Mouse (Mus musculus) embryonic facial prominence, embryonic 11.5 days (tissue): Measurements from ENCODE around the gene Lrrc8e. TPM values are rescaled to one million over a fixed set of nuclear protein-coding genes. Genes with fewer than 3 reads are reported as not detected.

Experiments
- ATAC-seq: fragments of 200-750 bp; cut with Nextera tagmentation; replicated peaks from 2 replicates; pipeline ENCODE4 v1.8.0; 2017; ENCODE audit warnings: low read depth; ENCODE audit not compliant: insufficient number of reproducible peaks, low FRiP score, low TSS enrichment
- DNase-seq: peaks from one replicate; pipeline ENCODE4 v3.0.0-alpha.2; 2015; ENCODE audit warnings: low spot score
- H3K27ac ChIP-seq: fragments of 300-500 bp; sonication (generic); replicated peaks from 2 replicates; pipeline ENCODE4 v1.5.1; 2014; ENCODE audit warnings: mild to moderate bottlenecking, low read depth, low read length, control low read depth
- H3K27me3 ChIP-seq: fragments of 300-500 bp; sonication (generic); 2 replicates; pipeline ENCODE4 v1.6.1; 2014; ENCODE audit warnings: mild to moderate bottlenecking, low read length, moderate library complexity, mixed read lengths; ENCODE audit not compliant: control insufficient read depth, insufficient read depth
- H3K36me3 ChIP-seq: fragments of 300-500 bp; sonication (generic); replicated peaks from 2 replicates; pipeline ENCODE4 v1.6.1; 2014; ENCODE audit warnings: low read depth, mild to moderate bottlenecking, low read length, moderate library complexity, mixed read lengths; ENCODE audit not compliant: control insufficient read depth, insufficient read depth
- H3K4me1 ChIP-seq: fragments of 300-500 bp; sonication (generic); 2 replicates; pipeline ENCODE4 v1.6.1; 2014; ENCODE audit warnings: low read length, mixed read lengths; ENCODE audit not compliant: control insufficient read depth, insufficient read depth
- H3K4me2 ChIP-seq: fragments of 300-500 bp; sonication (generic); 2 replicates; pipeline ENCODE4 v1.6.1; 2014; ENCODE audit warnings: low read depth, mild to moderate bottlenecking, control low read depth, low read length, moderate library complexity
- H3K4me3 ChIP-seq: fragments of 300-500 bp; sonication (generic); 2 replicates; pipeline ENCODE4 v1.5.1; 2014; ENCODE audit warnings: low read depth, low read length, control low read depth
- H3K9ac ChIP-seq: fragments of 300-500 bp; sonication (generic); replicated peaks from 2 replicates; pipeline ENCODE4 v1.6.1; 2014; ENCODE audit warnings: mild to moderate bottlenecking, control low read depth, low read length
- H3K9me3 ChIP-seq: fragments of 300-500 bp; sonication (generic); replicated peaks from 2 replicates; pipeline ENCODE4 v1.6.1; 2016; ENCODE audit warnings: mild to moderate bottlenecking, low read length, inconsistent platforms, mixed read lengths; ENCODE audit not compliant: control insufficient read depth
- WGBS: fragments of 180-500 bp; shearing (Covaris S2); extraction: QIAGEN DNeasy Blood & Tissue Kit; methylation state at CpG from one replicate; pipeline ENCODE4 v1.1.7; 2014; 5-methylcytosine and 5-hydroxymethylcytosine counted together
- polyA plus RNA-seq: library from polyadenylated mRNA; unstranded; fragments of >200 nt; fragmentation: Nextera tagmentation; extraction: Ambion mirVana; gene quantifications from 2 replicates; pipeline ENCODE4 v1.2.1, GENCODE M21; 2014

Gene Lrrc8e
- polyA plus RNA-seq, 1 experiment from 2014 or later, result 0.32 TPM

GRCm38 (mm10) chr8:4193588-4193894 lies 33.1 kb upstream of the Lrrc8e start:
- ATAC-seq (no peak), DNase-seq (no peak)
- H3K4me2 ChIP-seq, result no peak overlapping the region
- H3K27me3 ChIP-seq, result no peaks in the 10 kb centered on the region
- no peaks in the 10 kb centered on the region for H3K36me3 ChIP-seq
- 58% methylated on average over 7 of the region's 7 CpGs for WGBS
- H3K4me3 ChIP-seq, result no peak overlapping the region
- no peaks in the 10 kb centered on the region for H3K4me1 ChIP-seq
- H3K27ac ChIP-seq, result no peak overlapping the region
- no peaks in the 10 kb centered on the region for H3K9me3 ChIP-seq
- no peak overlapping the region for H3K9ac ChIP-seq

- no peak overlapping the region for H3K4me3 ChIP-seq
- 78% methylated on average over 2 of the region's 2 CpGs for WGBS
Measured at GRCm38 (mm10) chr8:4201321-4201720, 25.3 kb upstream of the Lrrc8e start.

DNA sequence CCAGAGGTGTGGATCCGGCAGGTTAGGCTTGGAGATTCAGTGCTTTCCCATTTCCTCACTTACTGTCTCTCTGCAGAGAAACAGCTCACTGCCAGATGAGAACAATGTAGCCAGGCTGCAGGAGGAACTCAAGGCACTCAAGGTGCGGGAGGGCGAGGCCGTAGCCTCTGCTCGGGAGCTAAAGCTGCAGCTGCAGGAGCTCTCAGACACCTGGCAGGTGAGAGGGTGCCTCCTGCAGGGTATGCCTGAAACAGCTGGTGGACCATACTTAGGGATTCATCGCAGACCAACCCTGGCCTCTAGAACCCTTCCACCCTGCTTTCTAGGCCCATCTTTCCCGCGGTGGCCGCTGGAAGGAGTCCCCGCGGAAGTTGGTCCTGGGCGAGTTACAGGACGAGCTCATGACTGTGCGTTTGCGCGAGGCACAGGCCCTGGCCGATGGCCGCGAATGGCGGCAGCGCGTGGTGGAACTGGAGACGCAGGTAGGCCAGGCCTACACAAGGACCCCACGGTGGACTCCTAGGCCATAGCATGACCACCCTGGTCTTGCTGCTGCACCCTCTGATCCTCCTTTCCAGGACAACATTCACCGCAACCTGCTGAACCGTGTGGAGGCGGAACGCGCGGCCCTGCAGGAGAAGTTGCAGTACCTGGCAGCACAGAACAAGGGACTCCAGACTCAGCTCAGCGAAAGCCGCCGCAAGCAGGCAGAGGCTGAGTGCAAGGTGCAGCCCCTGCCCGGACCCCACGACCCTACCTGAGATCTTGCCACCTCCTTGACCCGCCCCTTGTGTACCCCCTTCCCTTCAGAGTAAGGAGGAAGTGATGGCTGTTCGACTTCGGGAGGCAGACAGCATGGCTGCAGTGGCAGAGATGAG lies 21.1 kb upstream of the Lrrc8e start:
- H3K4me2 ChIP-seq, result peak overlapping the region; percentile 13
- ATAC-seq (no peak), DNase-seq (no peak)
- peaks cover 29% of the 10 kb centered on the region for H3K27me3 ChIP-seq
- no peak overlapping the region for H3K27ac ChIP-seq
- peak overlapping the region; percentile 0 for H3K9ac ChIP-seq
- 11% methylated on average over 38 of the region's 38 CpGs for WGBS
- no peaks in the 10 kb centered on the region for H3K36me3 ChIP-seq
- peaks cover 2% of the 10 kb centered on the region; the same call in 1 of the 2 replicates for H3K4me1 ChIP-seq
- no peaks in the 10 kb centered on the region for H3K9me3 ChIP-seq
- peak overlapping the region; percentile 10; the same call in 1 of the 2 replicates for H3K4me3 ChIP-seq

More at GRCm38 (mm10) chr8:4201321-4201720, 25.3 kb upstream of the Lrrc8e start:
- H3K9me3 ChIP-seq, result no peaks in the 10 kb centered on the region
- H3K9ac ChIP-seq, result no peak overlapping the region
- no peaks in the 10 kb centered on the region for H3K4me1 ChIP-seq
- ATAC-seq (no peak), DNase-seq (no peak)
- H3K4me2 ChIP-seq, result no peak overlapping the region
- H3K36me3 ChIP-seq, result no peaks in the 10 kb centered on the region
- H3K27ac ChIP-seq, result no peak overlapping the region
- H3K27me3 ChIP-seq, result peaks cover 19% of the 10 kb centered on the region

DNA sequence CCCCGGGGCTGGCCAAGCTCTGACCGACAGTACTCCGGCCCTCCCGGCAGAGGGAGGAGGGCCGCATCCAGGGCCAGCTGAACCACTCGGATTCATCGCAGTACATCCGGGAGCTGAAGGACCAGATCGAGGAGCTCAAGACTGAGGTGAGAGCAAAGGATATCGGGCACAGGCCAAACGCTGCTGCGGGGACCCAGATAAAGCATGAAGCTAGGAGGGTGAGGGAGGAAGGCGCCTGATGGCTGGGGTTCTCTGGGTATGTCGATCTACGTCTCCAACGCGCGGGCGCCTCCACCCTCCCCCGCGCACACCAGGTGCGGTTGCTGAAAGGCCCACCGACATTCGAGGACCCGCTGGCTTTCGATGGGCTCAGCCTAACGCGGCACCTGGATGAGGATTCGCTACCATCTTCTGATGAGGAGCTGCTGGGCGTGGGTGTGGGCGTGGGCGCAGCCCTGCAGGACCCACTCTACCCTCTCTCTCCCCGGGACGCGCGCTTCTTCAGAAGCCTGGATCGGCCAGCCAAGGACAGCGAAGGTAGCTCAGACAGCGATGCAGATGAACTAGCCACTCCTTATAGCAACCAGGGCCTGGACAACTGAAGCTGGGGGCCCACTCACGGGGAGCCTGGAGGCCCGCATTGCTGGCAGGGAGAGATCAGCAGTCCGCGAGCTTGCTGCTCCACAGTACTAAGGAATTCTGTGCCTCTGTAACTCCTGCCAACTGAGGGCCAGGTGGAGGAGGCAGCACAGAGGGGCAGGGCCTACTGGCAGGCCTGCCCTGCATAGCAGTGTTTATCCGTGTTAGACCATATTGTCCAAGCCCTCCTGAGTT lies 20.2 kb upstream of the Lrrc8e start:
- peak overlapping the region; percentile 13 for H3K4me2 ChIP-seq
- H3K9ac ChIP-seq, result 0 out of 2 replicates have a peak overlapping the region, but pooled peaks have one; percentile 0
- DNase-seq (no peak), ATAC-seq (no peak)
- peak overlapping the region; percentile 3 for H3K4me3 ChIP-seq
- H3K27me3 ChIP-seq, result peaks cover 29% of the 10 kb centered on the region
- no peaks in the 10 kb centered on the region for H3K36me3 ChIP-seq
- H3K27ac ChIP-seq, result no peak overlapping the region
- no peaks in the 10 kb centered on the region for H3K9me3 ChIP-seq
- H3K4me1 ChIP-seq, result peaks cover 2% of the 10 kb centered on the region; the same call in 1 of the 2 replicates
- WGBS, result 6% methylated on average over 44 of the region's 44 CpGs

DNA sequence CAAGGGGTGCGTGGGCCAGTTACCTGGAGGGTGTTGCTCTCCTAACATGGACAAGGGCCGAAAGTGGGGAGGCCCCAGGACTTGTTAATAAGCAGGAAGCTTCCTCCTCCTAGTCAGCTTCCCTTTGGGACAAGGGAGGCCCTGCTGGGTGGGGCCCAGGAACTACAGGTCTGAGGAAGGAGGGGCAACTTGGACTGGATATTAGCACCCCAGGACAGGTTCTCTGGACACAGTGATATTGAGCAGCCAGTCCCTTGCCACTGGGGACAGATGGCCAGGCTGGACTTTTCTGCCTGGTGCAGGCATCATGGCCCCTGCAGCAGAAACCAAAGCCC lies 19.6 kb upstream of the Lrrc8e start:
- no peak overlapping the region for H3K4me3 ChIP-seq
- peaks cover 2% of the 10 kb centered on the region; the same call in 1 of the 2 replicates for H3K4me1 ChIP-seq
- no peak overlapping the region for H3K4me2 ChIP-seq
- H3K9ac ChIP-seq, result no peak overlapping the region
- no peak for DNase-seq
- no peaks in the 10 kb centered on the region for H3K36me3 ChIP-seq
- no peaks in the 10 kb centered on the region for H3K9me3 ChIP-seq
- 56% methylated on average over 2 of the region's 2 CpGs for WGBS
- H3K27ac ChIP-seq, result no peak overlapping the region
- no peak for ATAC-seq
- peaks cover 29% of the 10 kb centered on the region for H3K27me3 ChIP-seq

GRCm38 (mm10) chr8:4211097-4211496 lies 15.5 kb upstream of the Lrrc8e start:
- H3K27ac ChIP-seq, result no peak overlapping the region
- H3K36me3 ChIP-seq, result no peaks in the 10 kb centered on the region
- no peak for ATAC-seq
- peaks cover 2% of the 10 kb centered on the region for H3K4me1 ChIP-seq
- WGBS, result 78% methylated on average over 6 of the region's 6 CpGs
- no peak overlapping the region for H3K4me3 ChIP-seq
- H3K27me3 ChIP-seq, result peaks cover 31% of the 10 kb centered on the region
- H3K4me2 ChIP-seq, result no peak overlapping the region
- DNase-seq, result no peak
- H3K9ac ChIP-seq, result no peak overlapping the region
- no peaks in the 10 kb centered on the region for H3K9me3 ChIP-seq

DNA sequence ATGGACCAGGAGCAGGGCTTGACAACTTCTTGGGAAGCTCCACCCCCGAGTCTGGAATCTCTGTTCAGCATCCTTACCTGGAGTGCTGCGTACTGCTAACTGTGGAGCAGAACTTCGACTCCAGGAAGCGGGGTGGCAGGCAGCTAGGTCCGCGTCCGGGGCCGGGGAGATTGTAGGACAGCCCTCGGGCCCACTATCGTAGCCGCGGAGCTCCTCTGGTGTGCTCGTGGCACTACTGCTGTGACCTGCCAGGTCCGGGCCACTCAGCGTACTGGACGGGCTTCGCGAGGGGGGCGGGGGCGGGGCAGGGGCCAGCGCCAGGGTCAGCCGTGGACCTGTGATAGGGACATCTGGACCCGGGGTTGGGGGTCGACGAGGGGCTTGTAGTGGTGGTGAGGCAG lies 13.8 kb upstream of the Lrrc8e start:
- DNase-seq (no peak), ATAC-seq (peak; percentile 10; the same call in 1 of the 2 replicates)
- Histone ChIP-seq H3K4me3 (peak overlapping the region; percentile 36), H3K36me3 (no peaks in the 10 kb centered on the region), H3K9me3 (no peaks in the 10 kb centered on the region), H3K4me2 (peak overlapping the region; percentile 91), H3K27ac (no peak overlapping the region), H3K27me3 (peaks cover 29% of the 10 kb centered on the region), H3K4me1 (no peaks in the 10 kb centered on the region; the same call in none of the 2 replicates), H3K9ac (peak overlapping the region; percentile 28)
- WGBS, result 1% methylated on average over 25 of the region's 25 CpGs
